Mouse (Mus musculus) layer of hippocampus, postnatal 36 days (tissue): ENCODE results near the gene Trpc5os. TPM values are rescaled to one million over a fixed set of nuclear protein-coding genes. Genes with fewer than 3 reads are reported as not detected.

Experiments used
- DNase-seq, 2 experiments: peaks; one replicate each; pipeline ENCODE4 v3.0.0; 2022
- total RNA-seq, 2 experiments: library from RNA; stranded (reverse); gene quantifications; 2 replicates each; pipeline ENCODE4 v1.2.3; 2021

The Trpc5os gene
- total RNA-seq = not detected

- DNase-seq = no peak
Measured at GRCm38 (mm10) chrX:144456281-144456680, at the start of gene Trpc5os. TSS of gene Trpc5os (plus strand) at chrX:144456581.

- DNase-seq = no peak
Measured at GRCm38 (mm10) chrX:144408036-144408435, 48.3 kb upstream of the Trpc5os start.

- no peak for DNase-seq
Measured at GRCm38 (mm10) chrX:144420259-144420658, 36.1 kb upstream of the Trpc5os start.

- no peak for DNase-seq
Measured at GRCm38 (mm10) chrX:144421091-144421490, 35.3 kb upstream of the Trpc5os start.

DNA sequence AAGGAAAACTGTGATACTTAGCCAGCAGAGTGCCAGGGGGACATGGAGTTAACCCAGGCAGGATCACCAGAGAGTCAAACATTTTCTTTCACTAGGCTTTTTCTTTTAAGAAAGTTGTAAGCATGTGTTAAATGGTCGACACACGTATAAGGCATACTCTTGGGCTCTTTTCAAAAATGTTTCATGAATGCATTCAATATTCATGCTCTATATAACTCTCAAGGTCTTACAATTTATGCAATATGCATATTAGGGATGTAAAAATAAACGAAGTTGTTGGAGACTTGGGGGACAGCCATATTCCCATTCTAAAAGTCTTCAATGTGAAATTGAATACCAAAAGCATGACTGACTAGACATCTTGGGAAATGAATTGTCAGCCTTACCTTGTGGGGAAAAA lies 32.5 kb upstream of the Trpc5os start:
- no peak for DNase-seq

DNA sequence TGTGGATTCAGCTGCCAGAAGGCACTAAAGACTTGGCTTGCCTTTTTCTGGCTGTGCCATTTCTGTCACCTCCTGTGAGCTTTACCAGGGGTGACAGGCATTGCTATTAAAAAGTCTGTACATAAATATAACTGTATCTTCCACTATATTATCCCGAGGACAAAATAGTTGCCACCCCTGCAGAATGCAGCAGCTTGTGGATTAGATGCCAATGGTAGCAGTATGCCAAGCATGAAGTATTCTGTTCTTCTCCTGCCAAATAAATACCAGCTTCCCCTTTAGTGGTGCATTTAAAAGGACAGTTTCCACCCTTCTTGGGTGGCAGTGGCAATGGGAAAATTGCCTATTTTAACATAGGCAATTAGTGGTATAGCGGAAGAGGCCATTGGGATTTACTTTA lies 8.0 kb downstream of the Trpc5os start:
- DNase-seq = no peak

GRCm38 (mm10) chrX:144491394-144491793 lies 35.0 kb downstream of the Trpc5os start:
- no peak for DNase-seq

DNA sequence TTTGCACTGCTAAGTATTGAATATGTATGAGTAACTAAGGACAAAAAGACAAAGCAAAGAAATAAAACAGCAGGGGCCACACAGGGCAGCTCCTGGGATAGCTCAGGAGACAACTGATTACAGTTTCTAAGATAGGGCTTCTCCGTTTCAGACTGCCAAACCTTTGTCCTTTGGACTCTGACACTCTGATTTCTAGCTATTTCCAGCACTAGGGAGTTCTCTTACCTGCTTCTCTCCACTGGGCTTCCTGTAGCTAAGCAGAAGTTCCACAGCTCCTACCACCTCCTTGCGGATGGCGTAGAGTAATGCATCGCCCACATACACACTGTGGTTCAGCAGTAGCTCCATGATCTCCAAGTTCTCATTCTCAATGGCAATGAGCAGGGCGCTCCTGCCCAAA lies 66.9 kb downstream of the Trpc5os start:
- DNase-seq = no peak

GRCm38 (mm10) chrX:144526042-144526441 lies 69.7 kb downstream of the Trpc5os start:
- DNase-seq = no peak

Other genes starting within 250 kb of the Trpc5os start
- gene Alg13, start 138.8 kb upstream of the Trpc5os start, total RNA-seq = 10 to 100 TPM; 10.0 to 11.3 TPM
- gene Trpc5, start 231.6 kb downstream of the Trpc5os start, total RNA-seq = 10 to 100 TPM; 33.1 to 35.7 TPM
- 1 to 10 TPM; 2.5 to 3.4 TPM for gene Rtl4, start 232.3 kb downstream of the Trpc5os start, total RNA-seq